Mouse (Mus musculus) heart, embryonic 14.5 days (tissue): Measurements from ENCODE around the gene Olfr38. TPM values are rescaled to one million over a fixed set of nuclear protein-coding genes. Genes with fewer than 3 reads are reported as not detected.

ENCODE experiments used
- polyA plus RNA-seq: library from polyadenylated mRNA; unstranded; fragments of >200 nt; fragmentation: Nextera tagmentation; extraction: Ambion mirVana; gene quantifications from 2 replicates; pipeline ENCODE4 v1.2.1, GENCODE M21; 2014

The Olfr38 gene
- polyA plus RNA-seq, 1 experiment from 2014 or later, result not detected

Other genes with a start within 250 kb of the Olfr38 start
- not detected in 2 replicates for gene Olfr455, start 208.8 kb upstream of the Olfr38 start, polyA plus RNA-seq
- gene Tcaf3, start 158.7 kb upstream of the Olfr38 start, polyA plus RNA-seq, result 0.08 TPM in 1 of 2 replicates, not detected in the other
- gene Tcaf2, start 111.2 kb upstream of the Olfr38 start, polyA plus RNA-seq, result 1.4 and 1.6 TPM in 2 replicates
- 50.9 and 52.2 TPM in 2 replicates for gene Tcaf1, start 46.3 kb upstream of the Olfr38 start, polyA plus RNA-seq
- gene Olfr453, start 17.0 kb upstream of the Olfr38 start, polyA plus RNA-seq, result not detected in 2 replicates
- not detected in 2 replicates for gene Olfr452, start 28.7 kb downstream of the Olfr38 start, polyA plus RNA-seq
- gene Olfr450, start 55.5 kb downstream of the Olfr38 start, polyA plus RNA-seq, result not detected in 2 replicates
- not detected in 2 replicates for gene Olfr449, start 78.0 kb downstream of the Olfr38 start, polyA plus RNA-seq
- not detected in 2 replicates for gene Olfr448, start 134.0 kb downstream of the Olfr38 start, polyA plus RNA-seq
- not detected in 2 replicates for gene Olfr447, start 152.5 kb downstream of the Olfr38 start, polyA plus RNA-seq
- not detected in 2 replicates for gene Olfr446, start 165.0 kb downstream of the Olfr38 start, polyA plus RNA-seq
- not detected in 2 replicates for gene Olfr444, start 192.7 kb downstream of the Olfr38 start, polyA plus RNA-seq